Mouse (Mus musculus) lung, postnatal 0 days (tissue): ENCODE results near the gene Lrrc39.

Experiments
- CTCF ChIP-seq: IDR thresholded peaks from 2 replicates; pipeline ENCODE4 v1.5.1; 2016; ENCODE audit warnings: antibody characterized with exemption, mild to moderate bottlenecking
- EP300 ChIP-seq: IDR thresholded peaks from 2 replicates; pipeline ENCODE4 v1.6.1; 2016; ENCODE audit warnings: antibody characterized with exemption, mild to moderate bottlenecking, control low read depth

DNA sequence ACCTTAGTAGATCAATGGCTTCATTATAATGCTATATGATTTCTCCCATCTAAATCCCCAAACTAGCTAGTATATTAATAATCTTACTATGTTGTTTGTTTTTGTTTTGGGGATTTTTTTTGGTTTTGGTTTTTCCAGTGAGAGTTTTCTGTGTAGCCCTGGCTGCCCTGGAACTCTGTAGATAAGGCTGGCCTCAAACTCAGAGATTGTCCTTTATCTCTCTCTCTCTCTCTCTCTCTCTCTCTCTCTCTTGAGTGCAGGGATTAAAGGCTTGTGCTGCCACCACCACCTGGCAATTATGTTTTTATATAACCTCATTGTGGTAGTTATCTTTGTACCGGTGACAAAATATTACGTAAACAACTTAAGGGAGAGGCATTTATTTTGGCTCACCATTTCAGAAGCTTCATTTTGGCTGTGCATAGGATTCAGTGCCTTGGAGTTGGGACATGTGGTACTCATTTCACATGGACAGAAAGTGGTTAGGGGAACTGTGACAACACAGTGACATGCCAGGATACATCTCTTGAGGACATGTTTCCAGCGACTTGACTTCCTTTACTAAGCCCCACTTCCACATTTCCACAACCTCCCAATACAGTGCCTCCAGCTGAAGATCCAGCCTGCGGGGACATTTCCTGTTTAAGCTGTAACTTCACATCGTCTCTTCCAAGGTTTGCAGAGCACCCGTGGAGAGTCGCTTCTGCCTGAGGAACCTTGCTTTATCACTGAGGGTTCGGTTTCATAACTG lies 52.7 kb downstream of the Lrrc39 start:
- TF ChIP-seq CTCF, result no peak
- TF ChIP-seq EP300, result no peak
